Mouse (Mus musculus) kidney, adult 2 months (tissue): ENCODE measurements at regions not wholly inside any gene's neighbourhood (a gene's known extent, or its start where the extent isn't known, plus 50 kb on each side); places are given as distances from the start of the nearest gene placed in this dataset.
"Not testable (repeated sequence)": the region's sequence is repeated elsewhere in the genome, so short reads cannot be mapped to it uniquely, and the experiment has no call there.

Source experiments
- DNase-seq: peaks from one replicate; pipeline ENCODE4 v3.0.0; 2021
- H3K27ac ChIP-seq: fragments of 200-500 bp; 2 replicates; pipeline ENCODE4 v1.5.1; 2012; ENCODE audit warnings: low read depth, low read length, control low read depth, inconsistent platforms; ENCODE audit not compliant: insufficient read depth
- H3K27me3 ChIP-seq: fragments of 200-500 bp; replicated peaks from 2 replicates; pipeline ENCODE4 v1.6.1; 2012; ENCODE audit warnings: mild to moderate bottlenecking, moderate library complexity, low read length, inconsistent platforms; ENCODE audit not compliant: control insufficient read depth, insufficient read depth
- H3K36me3 ChIP-seq: fragments of 200-500 bp; 2 replicates; pipeline ENCODE4 v1.6.1; 2012; ENCODE audit warnings: mild to moderate bottlenecking, moderate library complexity, low read length, inconsistent platforms; ENCODE audit not compliant: control insufficient read depth, insufficient read depth
- H3K4me1 ChIP-seq: fragments of 200-500 bp; 2 replicates; pipeline ENCODE4 v1.6.1; 2011; ENCODE audit warnings: low read length; ENCODE audit not compliant: control insufficient read depth, insufficient read depth
- H3K4me3 ChIP-seq: fragments of 200-500 bp; 2 replicates; pipeline ENCODE4 v1.5.1; 2011; ENCODE audit warnings: mild to moderate bottlenecking, low read depth, low read length, control low read depth; ENCODE audit not compliant: insufficient read depth
- CTCF ChIP-seq: fragments of 200-500 bp; conservative IDR thresholded peaks from 2 replicates; pipeline ENCODE4 v1.5.1; 2011; ENCODE audit warnings: low read depth, mild to moderate bottlenecking, control low read depth, low read length, moderate library complexity, mixed read lengths; ENCODE audit not compliant: insufficient read depth, insufficient read length
- POLR2A ChIP-seq: fragments of 200-500 bp; IDR thresholded peaks from one replicate; pipeline ENCODE4 v1.6.1; 2011; ENCODE audit warnings: low read depth, low read length, control low read depth
- WGBS: fragments of 180-500 bp; shearing (Covaris S2); methylation state at CpG from one replicate; pipeline ENCODE4 v1.1.7; 2018; 5-methylcytosine and 5-hydroxymethylcytosine counted together

- Histone ChIP-seq H3K27ac (no peak overlapping the region), H3K27me3 (no peaks in the 10 kb centered on the region), H3K36me3 (no peaks in the 10 kb centered on the region), H3K4me3 (no peak overlapping the region), H3K4me1 (no peaks in the 10 kb centered on the region)
- TF ChIP-seq POLR2A: no peak
- TF ChIP-seq CTCF: no peak
- WGBS: 87% methylated on average over 1 of the region's 1 CpGs
- DNase-seq: no peak
Measured at GRCm38 (mm10) chr14:16074089-16074488, 175.0 kb upstream of the Ngly1 start.

GRCm38 (mm10) chr14:16079096-16079495 is 170.0 kb upstream of the Ngly1 start:
- Histone ChIP-seq H3K27ac (no peak overlapping the region), H3K27me3 (no peaks in the 10 kb centered on the region), H3K36me3 (no peaks in the 10 kb centered on the region), H3K4me3 (no peak overlapping the region), H3K4me1 (no peaks in the 10 kb centered on the region)
- 89% methylated on average over 1 of the region's 1 CpGs for WGBS
- no peak for DNase-seq
- TF ChIP-seq CTCF: no peak
- no peak for TF ChIP-seq POLR2A

- H3K27me3 ChIP-seq, H3K4me3 ChIP-seq, DNase-seq, H3K27ac ChIP-seq, H3K36me3 ChIP-seq, H3K4me1 ChIP-seq: not testable (repeated sequence)
Measured at GRCm38 (mm10) chr14:16087231-16087630, 161.8 kb upstream of the Ngly1 start.

GRCm38 (mm10) chr14:16092391-16093132 is 156.5 kb upstream of the Ngly1 start:
- Histone ChIP-seq H3K4me1 (no peaks in the 10 kb centered on the region), H3K4me3 (no peak overlapping the region), H3K27ac (no peak overlapping the region), H3K36me3 (no peaks in the 10 kb centered on the region), H3K27me3 (no peaks in the 10 kb centered on the region)
- WGBS: 94% methylated on average over 4 of the region's 4 CpGs
- DNase-seq: no peak
- TF ChIP-seq POLR2A: no peak
- TF ChIP-seq CTCF: no peak

GRCm38 (mm10) chr14:16093133-16093505 is 156.0 kb upstream of the Ngly1 start:
- 49% methylated on average over 2 of the region's 2 CpGs for WGBS

GRCm38 (mm10) chr14:16109414-16109813 is 139.7 kb upstream of the Ngly1 start:
- Histone ChIP-seq H3K4me3 (no peak overlapping the region), H3K27me3 (no peaks in the 10 kb centered on the region), H3K4me1 (no peaks in the 10 kb centered on the region), H3K27ac (no peak overlapping the region), H3K36me3 (no peaks in the 10 kb centered on the region)
- TF ChIP-seq CTCF (no peak), POLR2A (no peak)
- 89% methylated on average over 1 of the region's 1 CpGs for WGBS
- no peak for DNase-seq

More at GRCm38 (mm10) chr14:16093133-16093505, 156.0 kb upstream of the Ngly1 start:
- no peak overlapping the region for H3K27ac ChIP-seq
- no peaks in the 10 kb centered on the region for H3K36me3 ChIP-seq
- no peak for TF ChIP-seq CTCF
- TF ChIP-seq POLR2A: no peak
- no peaks in the 10 kb centered on the region for H3K27me3 ChIP-seq
- H3K4me1 ChIP-seq: no peaks in the 10 kb centered on the region
- H3K4me3 ChIP-seq: no peak overlapping the region
- DNase-seq: no peak

- Histone ChIP-seq H3K27me3 (no peaks in the 10 kb centered on the region), H3K4me1 (no peaks in the 10 kb centered on the region), H3K27ac (no peak overlapping the region), H3K4me3 (no peak overlapping the region), H3K36me3 (no peaks in the 10 kb centered on the region)
- no peak for DNase-seq
- WGBS: 86% methylated on average over 3 of the region's 3 CpGs
- TF ChIP-seq POLR2A: no peak
- TF ChIP-seq CTCF: no peak
Measured at GRCm38 (mm10) chr14:16132672-16133071, 116.4 kb upstream of the Ngly1 start.

- no peak for TF ChIP-seq CTCF
- TF ChIP-seq POLR2A: no peak
- Histone ChIP-seq H3K4me3 (no peak overlapping the region), H3K27me3 (no peaks in the 10 kb centered on the region), H3K27ac (no peak overlapping the region), H3K4me1 (no peaks in the 10 kb centered on the region), H3K36me3 (no peaks in the 10 kb centered on the region)
- no peak for DNase-seq
- WGBS: 69% methylated on average over 3 of the region's 3 CpGs
Measured at GRCm38 (mm10) chr14:16133410-16133809, 115.7 kb upstream of the Ngly1 start.
